Mouse (Mus musculus) bone marrow macrophage, adult 2 months (primary cell): ENCODE measurements around the gene Dip2b.

ENCODE experiments used
- CTCF ChIP-seq: IDR thresholded peaks from 2 replicates; pipeline ENCODE4 v1.5.1; 2012; ENCODE audit warnings: low read depth, mild to moderate bottlenecking, low read length, moderate library complexity
- POLR2A ChIP-seq: IDR thresholded peaks from 2 replicates; pipeline ENCODE4 v1.6.1; 2012; ENCODE audit warnings: mild to moderate bottlenecking, low read depth, low read length, borderline replicate concordance

- no peak for TF ChIP-seq POLR2A
- TF ChIP-seq CTCF: no peak
Observed at GRCm38 (mm10) chr15:100188542-100188941, 150.1 kb downstream of the Dip2b start.
